Mouse (Mus musculus) E14TG2a.4 (cell line): ENCODE results near the gene Brip1.

Source experiments
- H3K27me3 ChIP-seq: 2 replicates; pipeline ENCODE4 v1.6.1; 2014; ENCODE audit warnings: low read length, control low read depth; ENCODE audit not compliant: insufficient read depth
- H3K36me3 ChIP-seq: 2 replicates; pipeline ENCODE4 v1.6.1; 2014; ENCODE audit warnings: low read length, control low read depth; ENCODE audit not compliant: insufficient read depth
- H3K4me1 ChIP-seq: replicated peaks from 2 replicates; pipeline ENCODE4 v1.6.1; 2014; ENCODE audit warnings: low read depth, low read length, control low read depth
- H3K4me3 ChIP-seq: replicated peaks from 2 replicates; pipeline ENCODE4 v1.5.1; 2014; ENCODE audit warnings: mild to moderate bottlenecking, low read length
- H3K9me3 ChIP-seq: 2 replicates; pipeline ENCODE4 v1.6.1; 2014; ENCODE audit warnings: low read length, control low read depth
- CTCF ChIP-seq: conservative IDR thresholded peaks from 2 replicates; pipeline ENCODE4 v1.5.1; 2014; ENCODE audit warnings: low read length
- NANOG ChIP-seq: IDR thresholded peaks from 2 replicates; pipeline ENCODE4 v1.6.1; 2014; ENCODE audit warnings: borderline replicate concordance, low read length, mixed read lengths
- POU5F1 ChIP-seq: IDR thresholded peaks from 2 replicates; pipeline ENCODE4 v1.6.1; 2014; ENCODE audit warnings: low read length, borderline replicate concordance

Gene Brip1

GRCm38 (mm10) chr11:86155638-86156037 lies 45.4 kb downstream of the Brip1 start:
- TF ChIP-seq NANOG, result no peak
- TF ChIP-seq CTCF, result no peak
- Histone ChIP-seq H3K4me3 (no peak overlapping the region), H3K9me3 (no peaks in the 10 kb centered on the region), H3K27me3 (no peaks in the 10 kb centered on the region), H3K4me1 (no peaks in the 10 kb centered on the region), H3K36me3 (peaks cover 10% of the 10 kb centered on the region; the same call in 1 of the 2 replicates)

GRCm38 (mm10) chr11:86131324-86131723 lies 69.7 kb downstream of the Brip1 start:
- Histone ChIP-seq H3K36me3 (peaks cover 8% of the 10 kb centered on the region), H3K4me1 (no peaks in the 10 kb centered on the region), H3K4me3 (no peak overlapping the region), H3K27me3 (no peaks in the 10 kb centered on the region), H3K9me3 (no peaks in the 10 kb centered on the region)
- TF ChIP-seq CTCF (no peak), NANOG (no peak), POU5F1 (no peak)

- no peaks in the 10 kb centered on the region for H3K9me3 ChIP-seq
- TF ChIP-seq NANOG, result no peak
- TF ChIP-seq CTCF, result no peak
- no peak for TF ChIP-seq POU5F1
Observed at GRCm38 (mm10) chr11:86117078-86117869, 83.7 kb downstream of the Brip1 start.

GRCm38 (mm10) chr11:86115955-86116354 lies 85.0 kb downstream of the Brip1 start:
- no peaks in the 10 kb centered on the region for H3K9me3 ChIP-seq
- H3K4me1 ChIP-seq, result no peaks in the 10 kb centered on the region
- TF ChIP-seq NANOG, result no peak
- TF ChIP-seq CTCF, result no peak
- no peak for TF ChIP-seq POU5F1
- no peaks in the 10 kb centered on the region for H3K27me3 ChIP-seq
- no peaks in the 10 kb centered on the region for H3K36me3 ChIP-seq
- H3K4me3 ChIP-seq, result no peak overlapping the region

More at GRCm38 (mm10) chr11:86117078-86117869, 83.7 kb downstream of the Brip1 start:
- no peak overlapping the region for H3K4me3 ChIP-seq
- no peaks in the 10 kb centered on the region for H3K4me1 ChIP-seq
- no peaks in the 10 kb centered on the region for H3K36me3 ChIP-seq
- no peaks in the 10 kb centered on the region for H3K27me3 ChIP-seq

GRCm38 (mm10) chr11:86107276-86107675 lies 93.7 kb downstream of the Brip1 start:
- no peaks in the 10 kb centered on the region for H3K9me3 ChIP-seq
- H3K4me1 ChIP-seq, result no peaks in the 10 kb centered on the region
- no peak overlapping the region for H3K4me3 ChIP-seq
- H3K27me3 ChIP-seq, result no peaks in the 10 kb centered on the region
- no peak for TF ChIP-seq NANOG
- TF ChIP-seq POU5F1, result no peak
- TF ChIP-seq CTCF, result no peak
- 0 out of 2 replicates have a peak, but pooled peaks cover 2% of the 10 kb centered on the region for H3K36me3 ChIP-seq

GRCm38 (mm10) chr11:86106596-86106995 lies 94.4 kb downstream of the Brip1 start:
- H3K4me1 ChIP-seq, result no peaks in the 10 kb centered on the region
- no peak overlapping the region for H3K4me3 ChIP-seq
- no peaks in the 10 kb centered on the region for H3K9me3 ChIP-seq
- no peaks in the 10 kb centered on the region for H3K27me3 ChIP-seq
- TF ChIP-seq NANOG (no peak), POU5F1 (no peak)
- H3K36me3 ChIP-seq, result 0 out of 2 replicates have a peak, but pooled peaks cover 2% of the 10 kb centered on the region

- Histone ChIP-seq H3K36me3 (no peaks in the 10 kb centered on the region), H3K4me3 (no peak overlapping the region), H3K4me1 (no peaks in the 10 kb centered on the region), H3K27me3 (no peaks in the 10 kb centered on the region), H3K9me3 (no peaks in the 10 kb centered on the region)
- TF ChIP-seq POU5F1, result no peak
- no peak for TF ChIP-seq NANOG
- TF ChIP-seq CTCF, result no peak
Observed at GRCm38 (mm10) chr11:86101191-86101590, 99.8 kb downstream of the Brip1 start.

- no peaks in the 10 kb centered on the region for H3K9me3 ChIP-seq
- no peaks in the 10 kb centered on the region for H3K36me3 ChIP-seq
- no peaks in the 10 kb centered on the region for H3K27me3 ChIP-seq
- no peak overlapping the region for H3K4me3 ChIP-seq
- H3K4me1 ChIP-seq, result no peaks in the 10 kb centered on the region
- TF ChIP-seq NANOG, result no peak
- TF ChIP-seq POU5F1, result no peak
- TF ChIP-seq CTCF, result no peak
Observed at GRCm38 (mm10) chr11:86099341-86099740, 101.7 kb downstream of the Brip1 start.

- H3K4me3 ChIP-seq, result no peak overlapping the region
- H3K4me1 ChIP-seq, result no peaks in the 10 kb centered on the region
- no peaks in the 10 kb centered on the region for H3K36me3 ChIP-seq
- no peaks in the 10 kb centered on the region for H3K9me3 ChIP-seq
- H3K27me3 ChIP-seq, result no peaks in the 10 kb centered on the region
- TF ChIP-seq NANOG, result no peak
- TF ChIP-seq CTCF, result no peak
- no peak for TF ChIP-seq POU5F1
Observed at GRCm38 (mm10) chr11:86088815-86089214, 112.2 kb downstream of the Brip1 start.
